Mouse (Mus musculus) forebrain, embryonic 16.5 days (tissue): ENCODE measurements around the gene Gm49387. TPM values are rescaled to one million over a fixed set of nuclear protein-coding genes. Genes with fewer than 3 reads are reported as not detected.

Experiments used
- ATAC-seq: fragments of 200-750 bp; cut with Nextera tagmentation; 2 replicates; pipeline ENCODE4 v1.8.0; 2017; ENCODE audit warnings: mild to moderate bottlenecking, moderate library complexity
- H3K27ac ChIP-seq: fragments of 300-500 bp; sonication (generic); 2 replicates; pipeline ENCODE4 v1.5.1; 2014; ENCODE audit warnings: low read length, control low read depth
- H3K27me3 ChIP-seq: fragments of 300-500 bp; sonication (generic); replicated peaks from 2 replicates; pipeline ENCODE4 v1.6.1; 2014; ENCODE audit warnings: low read length; ENCODE audit not compliant: control insufficient read depth, insufficient read depth
- H3K36me3 ChIP-seq: fragments of 300-500 bp; sonication (generic); 2 replicates; pipeline ENCODE4 v1.6.1; 2014; ENCODE audit not compliant: control insufficient read depth, insufficient read depth
- H3K4me1 ChIP-seq: fragments of 300-500 bp; sonication (generic); replicated peaks from 2 replicates; pipeline ENCODE4 v1.6.1; 2014; ENCODE audit warnings: low read length; ENCODE audit not compliant: control insufficient read depth, insufficient read depth
- H3K4me2 ChIP-seq: fragments of 300-500 bp; sonication (generic); 2 replicates; pipeline ENCODE4 v1.6.1; 2014; ENCODE audit warnings: mild to moderate bottlenecking, low read length, control low read depth
- H3K4me3 ChIP-seq: fragments of 300-500 bp; sonication (generic); replicated peaks from 2 replicates; pipeline ENCODE4 v1.5.1; 2014; ENCODE audit warnings: mild to moderate bottlenecking, low read length, control low read depth
- H3K9ac ChIP-seq: fragments of 300-500 bp; sonication (generic); replicated peaks from 2 replicates; pipeline ENCODE4 v1.6.1; 2014; ENCODE audit warnings: low read depth, low read length, control low read depth
- H3K9me3 ChIP-seq: fragments of 300-500 bp; sonication (generic); 2 replicates; pipeline ENCODE4 v1.6.1; 2016; ENCODE audit warnings: low read length; ENCODE audit not compliant: control insufficient read depth
- WGBS: fragments of 180-500 bp; shearing (Covaris S2); extraction: QIAGEN DNeasy Blood & Tissue Kit; methylation state at CpG from one replicate; pipeline ENCODE4 v1.1.7; 2014; 5-methylcytosine and 5-hydroxymethylcytosine counted together
- polyA plus RNA-seq: library from polyadenylated mRNA; unstranded; fragments of >200 nt; fragmentation: Nextera tagmentation; extraction: Ambion mirVana; gene quantifications from 2 replicates; pipeline ENCODE4 v1.2.1, GENCODE M21; 2015

Gene Gm49387
- polyA plus RNA-seq, 1 experiment from 2014 or later = not detected

- no peaks in the 10 kb centered on the region for H3K9me3 ChIP-seq
- H3K27me3 ChIP-seq = no peaks in the 10 kb centered on the region
- WGBS = 89% methylated on average over 4 of the region's 4 CpGs
Observed at GRCm38 (mm10) chr14:31530847-31531246, 109.8 kb downstream of the Gm49387 start.

GRCm38 (mm10) chr14:31525040-31525810 lies 115.5 kb downstream of the Gm49387 start:
- H3K36me3 ChIP-seq = no peaks in the 10 kb centered on the region
- H3K4me3 ChIP-seq = no peak overlapping the region
- H3K4me1 ChIP-seq = no peaks in the 10 kb centered on the region
- H3K4me2 ChIP-seq = no peak overlapping the region
- no peaks in the 10 kb centered on the region for H3K9me3 ChIP-seq
- 84% methylated on average over 7 of the region's 7 CpGs for WGBS
- ATAC-seq = no peak
- H3K9ac ChIP-seq = no peak overlapping the region
- H3K27me3 ChIP-seq = no peaks in the 10 kb centered on the region
- H3K27ac ChIP-seq = no peak overlapping the region

More at GRCm38 (mm10) chr14:31530847-31531246, 109.8 kb downstream of the Gm49387 start:
- H3K36me3 ChIP-seq = no peaks in the 10 kb centered on the region
- no peak overlapping the region for H3K4me2 ChIP-seq
- no peak overlapping the region for H3K4me3 ChIP-seq
- no peak overlapping the region for H3K9ac ChIP-seq
- H3K4me1 ChIP-seq = no peaks in the 10 kb centered on the region
- no peak overlapping the region for H3K27ac ChIP-seq
- ATAC-seq = no peak

- Histone ChIP-seq H3K4me2 (no peak overlapping the region), H3K4me1 (no peaks in the 10 kb centered on the region), H3K9me3 (no peaks in the 10 kb centered on the region), H3K27ac (no peak overlapping the region), H3K36me3 (no peaks in the 10 kb centered on the region), H3K9ac (no peak overlapping the region), H3K4me3 (no peak overlapping the region), H3K27me3 (no peaks in the 10 kb centered on the region)
- 77% methylated on average over 2 of the region's 2 CpGs for WGBS
- no peak for ATAC-seq
Observed at GRCm38 (mm10) chr14:31521318-31521717, 119.4 kb downstream of the Gm49387 start.

- Histone ChIP-seq H3K36me3 (no peaks in the 10 kb centered on the region), H3K27me3 (no peaks in the 10 kb centered on the region), H3K27ac (no peak overlapping the region), H3K4me1 (no peaks in the 10 kb centered on the region), H3K9ac (no peak overlapping the region), H3K9me3 (peaks cover 2% of the 10 kb centered on the region; the same call in 1 of the 2 replicates), H3K4me2 (no peak overlapping the region), H3K4me3 (no peak overlapping the region)
- no peak for ATAC-seq
- WGBS = 61% methylated on average over 3 of the region's 3 CpGs
Observed at GRCm38 (mm10) chr14:31519165-31519564, 121.5 kb downstream of the Gm49387 start.

- Histone ChIP-seq H3K4me2 (no peak overlapping the region), H3K36me3 (no peaks in the 10 kb centered on the region), H3K4me3 (no peak overlapping the region), H3K9me3 (peaks cover 2% of the 10 kb centered on the region; the same call in 1 of the 2 replicates), H3K4me1 (no peaks in the 10 kb centered on the region), H3K27ac (no peak overlapping the region), H3K9ac (no peak overlapping the region), H3K27me3 (no peaks in the 10 kb centered on the region)
- no peak for ATAC-seq
- 93% methylated on average over 2 of the region's 2 CpGs for WGBS
Observed at GRCm38 (mm10) chr14:31515895-31516294, 124.8 kb downstream of the Gm49387 start.

GRCm38 (mm10) chr14:31510322-31510721 lies 130.4 kb downstream of the Gm49387 start:
- no peak for ATAC-seq
- peaks cover 2% of the 10 kb centered on the region; the same call in 1 of the 2 replicates for H3K9me3 ChIP-seq
- WGBS = 94% methylated on average over 3 of the region's 3 CpGs
- H3K36me3 ChIP-seq = peaks cover 9% of the 10 kb centered on the region
- H3K9ac ChIP-seq = no peak overlapping the region
- H3K27ac ChIP-seq = no peak overlapping the region
- H3K4me2 ChIP-seq = no peak overlapping the region
- H3K4me3 ChIP-seq = no peak overlapping the region
- H3K27me3 ChIP-seq = no peaks in the 10 kb centered on the region
- H3K4me1 ChIP-seq = 0 out of 2 replicates have a peak, but pooled peaks cover 3% of the 10 kb centered on the region

GRCm38 (mm10) chr14:31509911-31510310 lies 130.8 kb downstream of the Gm49387 start:
- ATAC-seq = no peak
- H3K4me3 ChIP-seq = no peak overlapping the region
- 0 out of 2 replicates have a peak, but pooled peaks cover 3% of the 10 kb centered on the region for H3K4me1 ChIP-seq
- H3K27ac ChIP-seq = no peak overlapping the region
- no peak overlapping the region for H3K4me2 ChIP-seq
- H3K36me3 ChIP-seq = peaks cover 13% of the 10 kb centered on the region
- H3K9ac ChIP-seq = no peak overlapping the region
- 93% methylated on average over 2 of the region's 2 CpGs for WGBS
- H3K27me3 ChIP-seq = no peaks in the 10 kb centered on the region
- peaks cover 2% of the 10 kb centered on the region; the same call in 1 of the 2 replicates for H3K9me3 ChIP-seq

- 77% methylated on average over 6 of the region's 6 CpGs for WGBS
- 0 out of 2 replicates have a peak, but pooled peaks cover 3% of the 10 kb centered on the region for H3K4me1 ChIP-seq
- ATAC-seq = peak; percentile 52; the same call in 1 of the 2 replicates
Observed at GRCm38 (mm10) chr14:31506456-31506855, 134.2 kb downstream of the Gm49387 start.

GRCm38 (mm10) chr14:31503406-31503805 lies 137.3 kb downstream of the Gm49387 start:
- Histone ChIP-seq H3K4me2 (no peak overlapping the region), H3K4me1 (0 out of 2 replicates have a peak, but pooled peaks cover 3% of the 10 kb centered on the region), H3K9ac (no peak overlapping the region), H3K36me3 (peaks cover 37% of the 10 kb centered on the region), H3K27me3 (no peaks in the 10 kb centered on the region), H3K27ac (no peak overlapping the region), H3K9me3 (no peaks in the 10 kb centered on the region), H3K4me3 (no peak overlapping the region)
- 94% methylated on average over 13 of the region's 13 CpGs for WGBS
- ATAC-seq = no peak

More at GRCm38 (mm10) chr14:31506456-31506855, 134.2 kb downstream of the Gm49387 start:
- H3K27ac ChIP-seq = 0 out of 2 replicates have a peak overlapping the region, but pooled peaks have one; percentile 6
- H3K27me3 ChIP-seq = no peaks in the 10 kb centered on the region
- no peaks in the 10 kb centered on the region for H3K9me3 ChIP-seq
- H3K4me3 ChIP-seq = no peak overlapping the region
- H3K9ac ChIP-seq = no peak overlapping the region
- H3K4me2 ChIP-seq = no peak overlapping the region
- H3K36me3 ChIP-seq = peaks cover 34% of the 10 kb centered on the region
